Mouse (Mus musculus): ENCODE data around the gene Gm826. TPM values are rescaled to one million over a fixed set of nuclear protein-coding genes. Genes with fewer than 3 reads are reported as not detected.

The Gm826 gene
- polyA plus RNA-seq, 1 experiment from 2014 or later: 16.8 TPM

- Histone ChIP-seq H3K36me3 (ENCODE audit: control insufficient read depth, insufficient read depth, low read length) (no peaks in the 10 kb centered on the region), H3K9ac (ENCODE audit: low read length) (peak overlapping the region; percentile 78), H3K4me1 (ENCODE audit: control insufficient read depth in 2 of 2, insufficient read depth in 2 of 2, low read length in 2 of 2) (peaks cover 12 to 22% of the 10 kb centered on the region in 2 experiments; a peak in 3 of 4 replicates), H3K4me3 (ENCODE audit: control insufficient read depth in 1 of 2, insufficient read depth in 1 of 2, low read depth in 1 of 2, low read length in 2 of 2) (peak overlapping the region; percentile 53 to 62), H3K9me3 (ENCODE audit: control insufficient read depth, low read length) (no peaks in the 10 kb centered on the region), H3K27me3 (ENCODE audit: control insufficient read depth, insufficient read depth, low read length) (peaks cover 67% of the 10 kb centered on the region), H3K4me2 (ENCODE audit: low read length) (peak overlapping the region; percentile 98), H3K27ac (replicated peaks in 1 of 2; ENCODE audit: control insufficient read depth in 1 of 2, insufficient read depth in 1 of 2, low read depth in 2 of 2, low read length in 2 of 2) (peak overlapping the region; percentile 23 to 80)
- ATAC-seq (ENCODE audit: insufficient number of reproducible peaks, insufficient read depth, low FRiP score, low read depth): peak; percentile 14; the same call in 1 of the 2 replicates
- under 1% methylated on average over 45 of the region's 45 CpGs for WGBS
These were observed 33.7 kb upstream of the Gm826 start for GRCm38 (mm10) chr2:160367448-160368208.

GRCm38 (mm10) chr2:160366980-160367338 is 33.0 kb upstream of the Gm826 start, which contains the start of gene Mafb:
Gene Mafb, minus strand, starts transcription at chr2:160367065.
- no peaks in the 10 kb centered on the region for H3K36me3 ChIP-seq (ENCODE audit: control insufficient read depth, insufficient read depth, low read length)
- H3K4me1 ChIP-seq (ENCODE audit: control insufficient read depth in 2 of 2, insufficient read depth in 2 of 2, low read length in 2 of 2): peaks cover 12 to 22% of the 10 kb centered on the region in 2 experiments; a peak in 3 of 4 replicates
- H3K4me3 ChIP-seq (ENCODE audit: control insufficient read depth in 1 of 2, insufficient read depth in 1 of 2, low read depth in 1 of 2, low read length in 2 of 2): peak within 1 kb of the TSS; percentile 53 to 62
- peak within 1 kb of the TSS; percentile 23 to 81 for H3K27ac ChIP-seq (replicated peaks in 1 of 2; ENCODE audit: control insufficient read depth in 1 of 2, insufficient read depth in 1 of 2, low read depth in 2 of 2, low read length in 2 of 2)
- no peaks in the 10 kb centered on the region for H3K9me3 ChIP-seq (ENCODE audit: control insufficient read depth, low read length)
- WGBS: 1% methylated on average over 34 of the region's 37 CpGs
- H3K9ac ChIP-seq (ENCODE audit: low read length): peak within 1 kb of the TSS; percentile 78
- ATAC-seq (ENCODE audit: insufficient number of reproducible peaks, insufficient read depth, low FRiP score, low read depth): peak; percentile 90
- peak within 1 kb of the TSS; percentile 98 for H3K4me2 ChIP-seq (ENCODE audit: low read length)
- H3K27me3 ChIP-seq (ENCODE audit: control insufficient read depth, insufficient read depth, low read length): peaks cover 67% of the 10 kb centered on the region

GRCm38 (mm10) chr2:160366111-160366979 is 32.4 kb upstream of the Gm826 start:
- Histone ChIP-seq H3K4me1 (ENCODE audit: control insufficient read depth in 2 of 2, insufficient read depth in 2 of 2, low read length in 2 of 2) (peaks cover 12 to 22% of the 10 kb centered on the region in 2 experiments; a peak in 3 of 4 replicates), H3K27ac (replicated peaks in 1 of 2; ENCODE audit: control insufficient read depth in 1 of 2, insufficient read depth in 1 of 2, low read depth in 2 of 2, low read length in 2 of 2) (peak overlapping the region in 1 of 2 experiments; percentile 81; a peak in 2 of 4 replicates), H3K9me3 (ENCODE audit: control insufficient read depth, low read length) (no peaks in the 10 kb centered on the region), H3K9ac (ENCODE audit: low read length) (peak overlapping the region; percentile 78), H3K27me3 (ENCODE audit: control insufficient read depth, insufficient read depth, low read length) (peaks cover 67% of the 10 kb centered on the region), H3K4me3 (ENCODE audit: control insufficient read depth in 1 of 2, insufficient read depth in 1 of 2, low read depth in 1 of 2, low read length in 2 of 2) (peak overlapping the region; percentile 53 to 62), H3K4me2 (ENCODE audit: low read length) (peak overlapping the region; percentile 98), H3K36me3 (ENCODE audit: control insufficient read depth, insufficient read depth, low read length) (no peaks in the 10 kb centered on the region)
- whole genome bisulfite sequencing: under 1% methylated on average over 94 of the region's 95 CpGs
- ATAC-seq (ENCODE audit: insufficient number of reproducible peaks, insufficient read depth, low FRiP score, low read depth): 0 out of 2 replicates have a peak, but pooled peaks have one; percentile 12

- Histone ChIP-seq H3K4me1 (ENCODE audit: control insufficient read depth in 2 of 2, insufficient read depth in 2 of 2, low read length in 2 of 2) (peaks cover 12 to 25% of the 10 kb centered on the region in 2 experiments; a peak in 3 of 4 replicates), H3K27ac (replicated peaks in 1 of 2; ENCODE audit: control insufficient read depth in 1 of 2, insufficient read depth in 1 of 2, low read depth in 2 of 2, low read length in 2 of 2) (no peak overlapping the region), H3K27me3 (ENCODE audit: control insufficient read depth, insufficient read depth, low read length) (peaks cover 65% of the 10 kb centered on the region), H3K9me3 (ENCODE audit: control insufficient read depth, low read length) (no peaks in the 10 kb centered on the region), H3K36me3 (ENCODE audit: control insufficient read depth, insufficient read depth, low read length) (no peaks in the 10 kb centered on the region), H3K4me2 (ENCODE audit: low read length) (peak overlapping the region; percentile 98), H3K9ac (ENCODE audit: low read length) (peak overlapping the region; percentile 78), H3K4me3 (ENCODE audit: control insufficient read depth in 1 of 2, insufficient read depth in 1 of 2, low read depth in 1 of 2, low read length in 2 of 2) (peak overlapping the region; percentile 53 to 62)
- under 1% methylated on average over 50 of the region's 50 CpGs for WGBS
- ATAC-seq (ENCODE audit: insufficient number of reproducible peaks, insufficient read depth, low FRiP score, low read depth): no peak
These were observed 31.3 kb upstream of the Gm826 start for GRCm38 (mm10) chr2:160365107-160365911.

GRCm38 (mm10) chr2:160364666-160365065 is 30.7 kb upstream of the Gm826 start:
- Histone ChIP-seq H3K27ac (replicated peaks in 1 of 2; ENCODE audit: control insufficient read depth in 1 of 2, insufficient read depth in 1 of 2, low read depth in 2 of 2, low read length in 2 of 2) (no peak overlapping the region), H3K9me3 (ENCODE audit: control insufficient read depth, low read length) (no peaks in the 10 kb centered on the region), H3K9ac (ENCODE audit: low read length) (peak overlapping the region; percentile 78), H3K27me3 (ENCODE audit: control insufficient read depth, insufficient read depth, low read length) (peaks cover 65% of the 10 kb centered on the region), H3K36me3 (ENCODE audit: control insufficient read depth, insufficient read depth, low read length) (no peaks in the 10 kb centered on the region), H3K4me3 (ENCODE audit: control insufficient read depth in 1 of 2, insufficient read depth in 1 of 2, low read depth in 1 of 2, low read length in 2 of 2) (peak overlapping the region; percentile 53 to 62), H3K4me2 (ENCODE audit: low read length) (peak overlapping the region; percentile 98), H3K4me1 (ENCODE audit: control insufficient read depth in 2 of 2, insufficient read depth in 2 of 2, low read length in 2 of 2) (peaks cover 12 to 19% of the 10 kb centered on the region in 2 experiments; a peak in 3 of 4 replicates)
- 5% methylated on average over 12 of the region's 12 CpGs for WGBS
- ATAC-seq (ENCODE audit: insufficient number of reproducible peaks, insufficient read depth, low FRiP score, low read depth): no peak

- H3K36me3 ChIP-seq (ENCODE audit: control insufficient read depth, insufficient read depth, low read length): no peaks in the 10 kb centered on the region
- peak overlapping the region; percentile 98 for H3K4me2 ChIP-seq (ENCODE audit: low read length)
- no peak overlapping the region for H3K9ac ChIP-seq (ENCODE audit: low read length)
- H3K4me1 ChIP-seq (ENCODE audit: control insufficient read depth in 2 of 2, insufficient read depth in 2 of 2, low read length in 2 of 2): peaks cover 9 to 14% of the 10 kb centered on the region in 2 experiments; a peak in 3 of 4 replicates
- ATAC-seq (ENCODE audit: insufficient number of reproducible peaks, insufficient read depth, low FRiP score, low read depth): no peak
- H3K4me3 ChIP-seq (ENCODE audit: control insufficient read depth in 1 of 2, insufficient read depth in 1 of 2, low read depth in 1 of 2, low read length in 2 of 2): peak overlapping the region; percentile 53 to 62
- no peaks in the 10 kb centered on the region for H3K9me3 ChIP-seq (ENCODE audit: control insufficient read depth, low read length)
- H3K27ac ChIP-seq (replicated peaks in 1 of 2; ENCODE audit: control insufficient read depth in 1 of 2, insufficient read depth in 1 of 2, low read depth in 2 of 2, low read length in 2 of 2): no peak overlapping the region
- H3K27me3 ChIP-seq (ENCODE audit: control insufficient read depth, insufficient read depth, low read length): peaks cover 64% of the 10 kb centered on the region
- WGBS: 11% methylated on average over 9 of the region's 9 CpGs
These were observed 30.2 kb upstream of the Gm826 start for GRCm38 (mm10) chr2:160364128-160364650.

All from heart, embryonic 14.5 days (tissue).